Mouse (Mus musculus): ENCODE data around the gene Otx1. TPM values are rescaled to one million over a fixed set of nuclear protein-coding genes. Genes with fewer than 3 reads are reported as not detected.

Gene Otx1
- polyA plus RNA-seq (2015; fragmentation: Nextera tagmentation; extraction: Ambion mirVana), result 0.20 and 0.21 TPM in 2 replicates

DNA sequence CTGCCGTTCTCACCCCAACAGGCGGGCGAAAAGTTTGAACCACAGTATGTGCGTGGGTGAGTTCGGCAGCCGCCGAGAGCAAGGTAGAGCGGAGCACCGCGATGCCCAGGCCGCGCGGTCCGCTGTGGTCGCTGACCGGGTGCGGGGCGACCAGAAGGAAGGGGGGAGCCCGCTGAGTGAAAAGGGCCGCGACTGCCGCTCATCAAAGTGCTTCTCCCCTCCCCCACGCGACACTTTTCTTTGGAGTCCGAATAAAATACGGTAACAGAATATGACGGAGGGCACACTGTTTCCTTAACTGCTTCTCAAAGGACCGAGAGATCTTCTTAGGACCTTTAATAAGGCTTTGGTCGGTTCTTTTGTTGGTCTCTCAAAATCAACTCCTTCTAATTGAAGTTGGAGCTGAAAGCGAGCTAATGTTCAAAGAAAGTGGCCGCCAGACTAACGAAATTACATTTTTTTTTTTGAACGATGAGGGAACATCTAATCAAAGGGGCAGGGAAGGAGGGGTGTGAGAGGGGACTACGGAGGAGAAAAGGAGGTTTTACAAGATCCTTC is at the start of gene Otx1:
Gene Otx1 (minus strand): TSS at position 115 of the 558 bp plus-strand sequence.
- H3K4me1 ChIP-seq (ENCODE audit: insufficient read depth, low read depth, low read length), result peaks cover 18% of the 10 kb centered on the region
- no peak within 1 kb of the TSS for H3K27ac ChIP-seq (ENCODE audit: low read length)
- H3K4me3 ChIP-seq (ENCODE audit: low read depth, low read length), result peak within 1 kb of the TSS; percentile 46
- no peak within 1 kb of the TSS for H3K9ac ChIP-seq (replicated peaks; ENCODE audit: low read depth)
- TF ChIP-seq CTCF (IDR thresholded peaks at IDR 0.05) (no peak), EP300 (IDR thresholded peaks at IDR 0.05) (no peak)
- WGBS, result 1% methylated on average over 34 of the region's 34 CpGs
- peak within 1 kb of the TSS; percentile 83 for H3K4me2 ChIP-seq (replicated peaks; ENCODE audit: low read depth, low read length)
- DNase-seq (ENCODE audit: low spot score) (no peak), ATAC-seq (no peak)
- H3K27me3 ChIP-seq (replicated peaks; ENCODE audit: insufficient read depth, low read length), result peaks cover 78% of the 10 kb centered on the region
- H3K9me3 ChIP-seq (ENCODE audit: low read length), result no peaks in the 10 kb centered on the region
- 0 out of 2 replicates have a peak, but pooled peaks cover 3% of the 10 kb centered on the region for H3K36me3 ChIP-seq (ENCODE audit: insufficient read depth, low read length)

DNA sequence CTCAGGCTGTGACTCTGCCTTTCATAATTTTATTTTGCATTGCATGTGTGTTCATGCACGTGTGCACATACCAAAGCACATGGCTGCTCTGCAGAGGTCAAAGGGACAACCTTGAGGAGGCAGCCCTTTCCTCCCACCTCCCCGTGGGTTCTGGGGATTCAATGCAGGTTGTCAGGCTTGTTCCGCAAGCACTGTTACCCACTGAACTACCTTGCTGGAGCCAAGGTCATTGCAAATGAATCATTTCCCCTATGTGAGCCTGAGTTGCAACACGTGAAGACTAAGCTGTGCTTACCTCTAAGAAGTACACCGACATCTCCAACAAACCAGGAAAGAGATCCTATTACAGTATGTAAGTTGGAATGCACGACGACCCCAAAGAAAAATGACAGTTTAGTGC is 48.2 kb upstream of the Otx1 start:
- TF ChIP-seq CTCF (IDR thresholded peaks at IDR 0.05) (no peak), EP300 (IDR thresholded peaks at IDR 0.05) (no peak)
- no peaks in the 10 kb centered on the region for H3K27me3 ChIP-seq (replicated peaks; ENCODE audit: insufficient read depth, low read length)
- H3K4me3 ChIP-seq (ENCODE audit: low read depth, low read length), result no peak overlapping the region
- DNase-seq (ENCODE audit: low spot score) (no peak), ATAC-seq (no peak)
- 0 out of 2 replicates have a peak, but pooled peaks cover 3% of the 10 kb centered on the region for H3K36me3 ChIP-seq (ENCODE audit: insufficient read depth, low read length)
- H3K4me1 ChIP-seq (ENCODE audit: insufficient read depth, low read depth, low read length), result no peaks in the 10 kb centered on the region
- no peak overlapping the region for H3K4me2 ChIP-seq (replicated peaks; ENCODE audit: low read depth, low read length)
- H3K9ac ChIP-seq (replicated peaks; ENCODE audit: low read depth), result no peak overlapping the region
- no peak overlapping the region for H3K27ac ChIP-seq (ENCODE audit: low read length)
- no peaks in the 10 kb centered on the region for H3K9me3 ChIP-seq (ENCODE audit: low read length)
- 69% methylated on average over 7 of the region's 7 CpGs for WGBS

DNA sequence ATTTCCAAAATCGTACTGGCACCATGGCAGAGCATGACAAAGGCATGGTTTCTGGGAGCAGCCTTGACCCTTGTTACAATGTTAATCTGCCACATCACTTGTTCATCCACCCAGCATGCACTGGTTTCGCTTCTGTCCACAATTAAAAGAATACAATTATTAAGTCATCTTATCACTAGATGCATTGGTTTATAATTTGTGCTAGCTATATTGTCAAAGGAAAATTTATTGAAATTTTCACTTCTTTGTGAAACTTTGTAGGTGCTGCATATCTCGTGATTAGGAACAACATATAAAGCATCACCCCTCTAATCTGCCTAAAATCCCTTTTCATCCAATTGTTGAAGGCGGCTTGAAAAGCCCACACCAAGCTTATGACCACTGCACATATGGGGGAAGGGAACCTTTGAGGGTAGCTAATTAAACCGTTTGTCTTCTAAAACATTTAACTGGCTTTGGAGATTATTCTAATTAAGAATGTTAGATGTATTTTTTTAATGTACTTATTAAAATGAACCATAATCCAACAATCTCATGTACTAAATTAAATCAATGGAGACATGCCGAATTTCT is 37.2 kb upstream of the Otx1 start:
- no peak overlapping the region for H3K4me3 ChIP-seq (ENCODE audit: low read depth, low read length)
- ATAC-seq, result no peak
- TF ChIP-seq CTCF (IDR thresholded peaks at IDR 0.05) (no peak), EP300 (IDR thresholded peaks at IDR 0.05) (no peak)

DNA sequence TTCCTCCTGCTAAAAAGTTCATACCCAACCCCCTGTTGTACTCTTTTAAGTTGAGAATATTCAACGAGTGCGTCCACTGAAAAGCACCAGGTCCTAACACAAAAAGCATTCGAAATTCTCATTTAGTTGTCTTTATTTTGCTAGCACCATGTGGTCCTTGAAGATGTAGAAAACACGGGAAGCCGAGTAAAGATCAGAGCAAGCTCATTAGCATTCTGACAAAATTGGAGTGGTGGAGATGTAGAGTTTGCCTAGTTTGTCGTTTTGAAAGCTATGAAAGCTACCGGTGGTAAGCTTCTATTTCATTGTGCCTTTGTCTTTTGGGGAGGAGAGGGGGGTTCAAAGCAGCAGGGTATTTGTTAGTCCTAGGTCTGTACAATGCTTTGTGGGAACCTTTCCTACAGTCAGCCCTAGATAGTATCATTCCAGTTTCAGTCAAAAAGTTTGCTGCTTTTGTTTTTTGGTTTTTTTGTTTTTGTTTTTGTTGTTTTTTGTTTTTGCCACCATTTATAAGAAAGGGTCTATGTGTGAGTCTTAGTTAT is 31.9 kb upstream of the Otx1 start:
- Histone ChIP-seq H3K9me3 (ENCODE audit: low read length) (no peaks in the 10 kb centered on the region), H3K36me3 (ENCODE audit: insufficient read depth, low read length) (no peaks in the 10 kb centered on the region), H3K27me3 (replicated peaks; ENCODE audit: insufficient read depth, low read length) (no peaks in the 10 kb centered on the region), H3K4me2 (replicated peaks; ENCODE audit: low read depth, low read length) (no peak overlapping the region), H3K27ac (ENCODE audit: low read length) (no peak overlapping the region), H3K9ac (replicated peaks; ENCODE audit: low read depth) (no peak overlapping the region), H3K4me3 (ENCODE audit: low read depth, low read length) (no peak overlapping the region), H3K4me1 (ENCODE audit: insufficient read depth, low read depth, low read length) (no peaks in the 10 kb centered on the region)
- DNase-seq (ENCODE audit: low spot score) (no peak), ATAC-seq (no peak)
- WGBS, result 57% methylated on average over 7 of the region's 7 CpGs
- TF ChIP-seq EP300 (IDR thresholded peaks at IDR 0.05) (no peak), CTCF (IDR thresholded peaks at IDR 0.05) (no peak)

More for the DNA sequence above, 37.2 kb upstream of the Otx1 start:
- Histone ChIP-seq H3K9ac (replicated peaks; ENCODE audit: low read depth) (no peak overlapping the region), H3K27ac (ENCODE audit: low read length) (no peak overlapping the region), H3K4me2 (replicated peaks; ENCODE audit: low read depth, low read length) (no peak overlapping the region), H3K4me1 (ENCODE audit: insufficient read depth, low read depth, low read length) (no peaks in the 10 kb centered on the region), H3K36me3 (ENCODE audit: insufficient read depth, low read length) (no peaks in the 10 kb centered on the region), H3K9me3 (ENCODE audit: low read length) (no peaks in the 10 kb centered on the region), H3K27me3 (replicated peaks; ENCODE audit: insufficient read depth, low read length) (no peaks in the 10 kb centered on the region)
- WGBS, result 90% methylated on average over 6 of the region's 6 CpGs
- no peak for DNase-seq (ENCODE audit: low spot score)

DNA sequence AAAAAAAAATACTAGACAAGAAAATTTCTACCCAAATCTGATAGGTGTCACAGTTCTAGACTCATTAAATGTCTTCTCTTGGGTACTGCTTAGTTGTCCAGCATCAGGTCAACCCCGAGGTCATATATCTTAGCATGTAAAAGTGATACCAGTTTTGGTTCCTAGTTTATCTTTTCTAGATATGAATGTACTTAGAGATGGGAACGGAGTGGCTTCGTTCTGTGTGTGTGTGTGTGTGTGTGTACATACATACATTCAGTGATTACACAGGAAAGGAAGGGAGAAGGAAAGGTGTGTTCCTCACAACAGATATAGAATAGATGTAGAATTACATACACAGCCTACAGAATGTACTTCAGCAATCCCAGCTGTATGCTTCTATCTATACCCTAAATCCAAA is 30.9 kb upstream of the Otx1 start:
- H3K27me3 ChIP-seq (replicated peaks; ENCODE audit: insufficient read depth, low read length), result no peaks in the 10 kb centered on the region
- H3K9me3 ChIP-seq (ENCODE audit: low read length), result no peaks in the 10 kb centered on the region
- H3K27ac ChIP-seq (ENCODE audit: low read length), result no peak overlapping the region
- 85% methylated on average over 3 of the region's 3 CpGs for WGBS
- no peaks in the 10 kb centered on the region for H3K36me3 ChIP-seq (ENCODE audit: insufficient read depth, low read length)
- H3K4me3 ChIP-seq (ENCODE audit: low read depth, low read length), result no peak overlapping the region
- no peak overlapping the region for H3K9ac ChIP-seq (replicated peaks; ENCODE audit: low read depth)
- H3K4me2 ChIP-seq (replicated peaks; ENCODE audit: low read depth, low read length), result no peak overlapping the region
- DNase-seq (ENCODE audit: low spot score), result no peak
- no peak for TF ChIP-seq CTCF (IDR thresholded peaks at IDR 0.05)
- no peaks in the 10 kb centered on the region for H3K4me1 ChIP-seq (ENCODE audit: insufficient read depth, low read depth, low read length)
- no peak for ATAC-seq

DNA sequence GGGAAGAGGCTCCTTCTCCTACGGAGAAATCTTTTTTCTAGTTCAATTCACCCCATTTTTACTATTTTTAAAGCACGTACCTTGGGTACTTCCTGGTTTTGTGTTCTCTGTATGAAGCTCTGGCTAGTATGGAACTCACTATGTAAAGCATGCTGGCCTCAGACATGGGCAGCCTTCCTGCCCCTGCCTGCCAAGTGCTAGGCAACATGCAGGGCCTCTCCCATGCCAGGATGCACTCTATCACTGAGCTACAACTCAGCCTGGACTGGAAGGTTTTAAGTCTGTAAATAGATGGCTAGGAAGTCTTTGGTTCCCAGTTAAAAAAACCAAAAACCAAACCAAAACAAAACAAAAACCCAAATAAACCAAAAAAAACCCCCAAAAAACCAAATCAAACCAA is 17.9 kb upstream of the Otx1 start:
- Histone ChIP-seq H3K4me1 (ENCODE audit: insufficient read depth, low read depth, low read length) (no peaks in the 10 kb centered on the region), H3K27me3 (replicated peaks; ENCODE audit: insufficient read depth, low read length) (no peaks in the 10 kb centered on the region), H3K9me3 (ENCODE audit: low read length) (no peaks in the 10 kb centered on the region), H3K4me3 (ENCODE audit: low read depth, low read length) (no peak overlapping the region), H3K4me2 (replicated peaks; ENCODE audit: low read depth, low read length) (no peak overlapping the region), H3K9ac (replicated peaks; ENCODE audit: low read depth) (no peak overlapping the region), H3K27ac (ENCODE audit: low read length) (no peak overlapping the region), H3K36me3 (ENCODE audit: insufficient read depth, low read length) (no peaks in the 10 kb centered on the region)
- DNase-seq (ENCODE audit: low spot score) (no peak), ATAC-seq (no peak)
- WGBS, result 89% methylated on average over 2 of the region's 2 CpGs
- no peak for TF ChIP-seq EP300 (IDR thresholded peaks at IDR 0.05)
- TF ChIP-seq CTCF (IDR thresholded peaks at IDR 0.05), result no peak

Measured in lung, postnatal 0 days (tissue).